Mouse (Mus musculus) forebrain, embryonic 14.5 days (tissue): ENCODE measurements around the gene Cacybp. TPM values are rescaled to one million over a fixed set of nuclear protein-coding genes. Genes with fewer than 3 reads are reported as not detected.

Source experiments
- ATAC-seq: fragments of 200-750 bp; cut with Nextera tagmentation; 2 replicates; pipeline ENCODE4 v1.8.0; 2017; ENCODE audit warnings: mild to moderate bottlenecking, moderate library complexity
- DNase-seq: peaks from one replicate; pipeline ENCODE4 v3.0.0-alpha.2; 2015; ENCODE audit warnings: low spot score
- H3K27ac ChIP-seq: fragments of 300-500 bp; sonication (generic); 2 replicates; pipeline ENCODE4 v1.5.1; 2014; ENCODE audit warnings: low read depth, mild to moderate bottlenecking, control low read depth, low read length, moderate library complexity
- H3K27me3 ChIP-seq: fragments of 300-500 bp; sonication (generic); replicated peaks from 2 replicates; pipeline ENCODE4 v1.6.1; 2014; ENCODE audit warnings: low read length, control low read depth, mixed read lengths; ENCODE audit not compliant: control insufficient read depth, insufficient read depth
- H3K36me3 ChIP-seq: fragments of 300-500 bp; sonication (generic); 2 replicates; pipeline ENCODE4 v1.6.1; 2014; ENCODE audit warnings: low read length, control low read depth; ENCODE audit not compliant: control insufficient read depth, insufficient read depth
- H3K4me1 ChIP-seq: fragments of 300-500 bp; sonication (generic); 2 replicates; pipeline ENCODE4 v1.6.1; 2014; ENCODE audit warnings: antibody characterized with exemption, low read length, control low read depth; ENCODE audit not compliant: control insufficient read depth, insufficient read depth
- H3K4me2 ChIP-seq: fragments of 300-500 bp; sonication (generic); 2 replicates; pipeline ENCODE4 v1.6.1; 2014; ENCODE audit warnings: mild to moderate bottlenecking, control low read depth, low read length
- H3K4me3 ChIP-seq: fragments of 300-500 bp; sonication (generic); 2 replicates; pipeline ENCODE4 v1.5.1; 2014; ENCODE audit warnings: low read depth, low read length, control low read depth
- H3K9ac ChIP-seq: fragments of 300-500 bp; sonication (generic); 2 replicates; pipeline ENCODE4 v1.6.1; 2014; ENCODE audit warnings: mild to moderate bottlenecking, low read length, control low read depth, moderate library complexity
- H3K9me3 ChIP-seq: fragments of 300-500 bp; sonication (generic); replicated peaks from 2 replicates; pipeline ENCODE4 v1.6.1; 2016; ENCODE audit warnings: low read length, control low read depth, mixed read lengths; ENCODE audit not compliant: control insufficient read depth
- WGBS: fragments of 180-500 bp; shearing (Covaris S2); extraction: QIAGEN DNeasy Blood & Tissue Kit; methylation state at CpG from one replicate; pipeline ENCODE4 v1.1.7; 2014; 5-methylcytosine and 5-hydroxymethylcytosine counted together
- polyA plus RNA-seq: library from polyadenylated mRNA; unstranded; fragments of >200 nt; fragmentation: Nextera tagmentation; extraction: Ambion mirVana; gene quantifications from 2 replicates; pipeline ENCODE4 v1.2.1, GENCODE M21; 2014

The Cacybp gene
- polyA plus RNA-seq, 1 experiment from 2014 or later: 325 TPM

GRCm38 (mm10) chr1:160210566-160210965, 2.1 kb downstream of the Cacybp start:
- Histone ChIP-seq H3K4me1 (peaks cover 22% of the 10 kb centered on the region), H3K9ac (peak overlapping the region; percentile 90; the same call in 1 of the 2 replicates), H3K27me3 (no peaks in the 10 kb centered on the region), H3K27ac (no peak overlapping the region), H3K36me3 (peaks cover 25% of the 10 kb centered on the region), H3K9me3 (no peaks in the 10 kb centered on the region), H3K4me3 (peak overlapping the region; percentile 79), H3K4me2 (peak overlapping the region; percentile 68)
- DNase-seq: no peak
- no peak for ATAC-seq
- WGBS: 42% methylated on average over 3 of the region's 3 CpGs

GRCm38 (mm10) chr1:160209844-160210243, 2.8 kb downstream of the Cacybp start:
- ATAC-seq (no peak), DNase-seq (no peak)
- Histone ChIP-seq H3K27me3 (no peaks in the 10 kb centered on the region), H3K27ac (no peak overlapping the region), H3K9ac (0 out of 2 replicates have a peak overlapping the region, but pooled peaks have one; percentile 29), H3K36me3 (peaks cover 31% of the 10 kb centered on the region), H3K4me2 (peak overlapping the region; percentile 21; the same call in 1 of the 2 replicates), H3K9me3 (no peaks in the 10 kb centered on the region), H3K4me3 (no peak overlapping the region), H3K4me1 (peaks cover 22% of the 10 kb centered on the region)
- 6% methylated on average over 2 of the region's 2 CpGs for WGBS

- H3K36me3 ChIP-seq: peaks cover 67% of the 10 kb centered on the region
These were observed 7.2 kb downstream of the Cacybp start for GRCm38 (mm10) chr1:160205486-160205885.

GRCm38 (mm10) chr1:160195337-160195663, 17.4 kb downstream of the Cacybp start:
- peaks cover 3% of the 10 kb centered on the region; the same call in 1 of the 2 replicates for H3K4me1 ChIP-seq
- peak overlapping the region; percentile 60; the same call in 1 of the 2 replicates for H3K27ac ChIP-seq
- WGBS: under 1% methylated on average over 13 of the region's 13 CpGs
- H3K36me3 ChIP-seq: peaks cover 27% of the 10 kb centered on the region
- H3K27me3 ChIP-seq: no peaks in the 10 kb centered on the region
- H3K9me3 ChIP-seq: no peaks in the 10 kb centered on the region
- H3K4me2 ChIP-seq: peak overlapping the region; percentile 78
- DNase-seq (no peak), ATAC-seq (no peak)
- peak overlapping the region; percentile 85 for H3K9ac ChIP-seq
- H3K4me3 ChIP-seq: peak overlapping the region; percentile 83

More at GRCm38 (mm10) chr1:160205486-160205885, 7.2 kb downstream of the Cacybp start:
- no peaks in the 10 kb centered on the region for H3K27me3 ChIP-seq
- no peak overlapping the region for H3K4me2 ChIP-seq
- DNase-seq (no peak), ATAC-seq (no peak)
- H3K9me3 ChIP-seq: no peaks in the 10 kb centered on the region
- H3K4me3 ChIP-seq: no peak overlapping the region
- H3K9ac ChIP-seq: no peak overlapping the region
- H3K4me1 ChIP-seq: peaks cover 10% of the 10 kb centered on the region
- no peak overlapping the region for H3K27ac ChIP-seq

- WGBS: 6% methylated on average over 31 of the region's 31 CpGs
These were observed 17.9 kb downstream of the Cacybp start, which contains the start of gene Mrps14 for GRCm38 (mm10) chr1:160194529-160195336. TSS of gene Mrps14 (plus strand) at chr1:160195215.

GRCm38 (mm10) chr1:160184506-160184905, 28.2 kb downstream of the Cacybp start:
- DNase-seq (peak; percentile 81), ATAC-seq (peak; percentile 88)
- Histone ChIP-seq H3K4me1 (no peaks in the 10 kb centered on the region), H3K9ac (no peak overlapping the region), H3K9me3 (no peaks in the 10 kb centered on the region), H3K4me2 (no peak overlapping the region), H3K36me3 (no peaks in the 10 kb centered on the region), H3K4me3 (no peak overlapping the region), H3K27ac (no peak overlapping the region), H3K27me3 (no peaks in the 10 kb centered on the region)
- WGBS: 20% methylated on average over 5 of the region's 5 CpGs

More at GRCm38 (mm10) chr1:160194529-160195336, 17.9 kb downstream of the Cacybp start, which contains the start of gene Mrps14:
- H3K4me2 ChIP-seq: peak within 1 kb of the TSS; percentile 78
- peaks cover 21% of the 10 kb centered on the region for H3K36me3 ChIP-seq
- H3K27ac ChIP-seq: peak within 1 kb of the TSS; percentile 60; the same call in 1 of the 2 replicates
- ATAC-seq (peak; percentile 99), DNase-seq (peak; percentile 100)
- peak within 1 kb of the TSS; percentile 85 for H3K9ac ChIP-seq
- H3K4me3 ChIP-seq: peak within 1 kb of the TSS; percentile 83
- no peaks in the 10 kb centered on the region for H3K27me3 ChIP-seq
- H3K4me1 ChIP-seq: peaks cover 3% of the 10 kb centered on the region; the same call in 1 of the 2 replicates
- no peaks in the 10 kb centered on the region for H3K9me3 ChIP-seq

- H3K27ac ChIP-seq: no peak overlapping the region
- no peaks in the 10 kb centered on the region for H3K4me1 ChIP-seq
- H3K9ac ChIP-seq: no peak overlapping the region
- no peaks in the 10 kb centered on the region for H3K9me3 ChIP-seq
- no peaks in the 10 kb centered on the region for H3K27me3 ChIP-seq
- no peak for ATAC-seq
- H3K36me3 ChIP-seq: no peaks in the 10 kb centered on the region
- no peak overlapping the region for H3K4me3 ChIP-seq
- H3K4me2 ChIP-seq: no peak overlapping the region
- WGBS: 73% methylated on average over 4 of the region's 4 CpGs
- DNase-seq: no peak
These were observed 31.5 kb downstream of the Cacybp start for GRCm38 (mm10) chr1:160181216-160181615.

GRCm38 (mm10) chr1:160176903-160177302, 35.8 kb downstream of the Cacybp start:
- no peak for ATAC-seq
- no peaks in the 10 kb centered on the region for H3K4me1 ChIP-seq
- DNase-seq: no peak

GRCm38 (mm10) chr1:160166600-160166999, 46.1 kb downstream of the Cacybp start:
- H3K36me3 ChIP-seq: no peaks in the 10 kb centered on the region
- no peaks in the 10 kb centered on the region for H3K4me1 ChIP-seq
- H3K9me3 ChIP-seq: no peaks in the 10 kb centered on the region
- H3K9ac ChIP-seq: no peak overlapping the region
- DNase-seq: no peak
- ATAC-seq: no peak
- 77% methylated on average over 4 of the region's 5 CpGs for WGBS
- H3K4me2 ChIP-seq: no peak overlapping the region
- H3K4me3 ChIP-seq: no peak overlapping the region
- no peak overlapping the region for H3K27ac ChIP-seq
- H3K27me3 ChIP-seq: no peaks in the 10 kb centered on the region

More at GRCm38 (mm10) chr1:160176903-160177302, 35.8 kb downstream of the Cacybp start:
- no peaks in the 10 kb centered on the region for H3K36me3 ChIP-seq
- H3K9me3 ChIP-seq: no peaks in the 10 kb centered on the region
- H3K4me3 ChIP-seq: no peak overlapping the region
- H3K27ac ChIP-seq: no peak overlapping the region
- no peak overlapping the region for H3K9ac ChIP-seq
- H3K27me3 ChIP-seq: no peaks in the 10 kb centered on the region
- 71% methylated on average over 8 of the region's 8 CpGs for WGBS
- H3K4me2 ChIP-seq: no peak overlapping the region
